Mouse (Mus musculus) forebrain, embryonic 11.5 days (tissue): Measurements from ENCODE around the gene Rab11fip3. TPM values are rescaled to one million over a fixed set of nuclear protein-coding genes. Genes with fewer than 3 reads are reported as not detected.

ENCODE experiments used
- ATAC-seq: fragments of 200-750 bp; cut with Nextera tagmentation; replicated peaks from 2 replicates; pipeline ENCODE4 v1.8.0; 2017; ENCODE audit warnings: moderate TSS enrichment; ENCODE audit not compliant: low FRiP score
- DNase-seq: peaks from one replicate; pipeline ENCODE4 v3.0.0-alpha.2; 2017; ENCODE audit warnings: low spot score
- H3K27ac ChIP-seq: fragments of 300-500 bp; sonication (generic); 2 replicates; pipeline ENCODE4 v1.5.1; 2014; ENCODE audit warnings: low read depth, low read length
- H3K27me3 ChIP-seq: fragments of 300-500 bp; sonication (generic); 2 replicates; pipeline ENCODE4 v1.6.1; 2014; ENCODE audit warnings: mild to moderate bottlenecking, low read length, mixed read lengths; ENCODE audit not compliant: control insufficient read depth, insufficient read depth
- H3K36me3 ChIP-seq: fragments of 300-500 bp; sonication (generic); 2 replicates; pipeline ENCODE4 v1.6.1; 2014; ENCODE audit warnings: mild to moderate bottlenecking, low read length, moderate library complexity, mixed read lengths; ENCODE audit not compliant: control insufficient read depth, insufficient read depth
- H3K4me1 ChIP-seq: fragments of 300-500 bp; sonication (generic); replicated peaks from 2 replicates; pipeline ENCODE4 v1.6.1; 2014; ENCODE audit warnings: low read length, mixed read lengths; ENCODE audit not compliant: control insufficient read depth, insufficient read depth
- H3K4me2 ChIP-seq: fragments of 300-500 bp; sonication (generic); 2 replicates; pipeline ENCODE4 v1.6.1; 2014; ENCODE audit warnings: low read depth, mild to moderate bottlenecking, low read length, moderate library complexity, mixed read lengths; ENCODE audit not compliant: severe bottlenecking
- H3K4me3 ChIP-seq: fragments of 300-500 bp; sonication (generic); 2 replicates; pipeline ENCODE4 v1.5.1; 2014; ENCODE audit warnings: low read depth, low read length
- H3K9ac ChIP-seq: fragments of 300-500 bp; sonication (generic); 2 replicates; pipeline ENCODE4 v1.6.1; 2014; ENCODE audit warnings: low read length
- H3K9me3 ChIP-seq: fragments of 300-500 bp; sonication (generic); 2 replicates; pipeline ENCODE4 v1.6.1; 2016; ENCODE audit warnings: low read length, mixed read lengths; ENCODE audit not compliant: control insufficient read depth
- WGBS: fragments of 180-500 bp; shearing (Covaris S2); extraction: QIAGEN DNeasy Blood & Tissue Kit; methylation state at CpG from one replicate; pipeline ENCODE4 v1.1.7; 2014; 5-methylcytosine and 5-hydroxymethylcytosine counted together
- polyA plus RNA-seq: library from polyadenylated mRNA; unstranded; fragments of >200 nt; fragmentation: Nextera tagmentation; extraction: Ambion mirVana; gene quantifications from 2 replicates; pipeline ENCODE4 v1.2.1, GENCODE M21; 2014

Gene Rab11fip3
- polyA plus RNA-seq, 1 experiment from 2014 or later: 35.1 TPM

DNA sequence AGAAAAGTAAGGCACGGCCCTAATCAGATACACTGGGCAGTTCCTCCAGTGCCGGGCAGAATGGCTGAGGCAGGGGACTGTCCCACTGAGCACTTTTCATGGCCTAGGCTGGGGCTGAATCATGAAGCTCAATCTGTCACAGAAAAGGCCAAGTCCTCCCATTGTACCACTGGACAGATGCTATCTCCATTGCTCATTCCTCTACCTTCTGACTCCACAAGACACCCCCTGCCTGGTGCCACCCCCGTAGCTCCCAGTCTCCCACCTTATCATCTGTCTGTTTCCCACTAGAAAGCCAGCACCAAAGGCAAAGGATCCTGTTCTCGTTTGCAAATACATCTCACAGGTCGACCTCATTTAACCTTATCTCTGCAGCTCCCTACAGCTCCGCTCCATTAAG, 37.3 kb downstream of the Rab11fip3 start:
- no peaks in the 10 kb centered on the region for H3K9me3 ChIP-seq
- ATAC-seq (no peak), DNase-seq (no peak)
- 87% methylated on average over 6 of the region's 6 CpGs for WGBS
- H3K9ac ChIP-seq: no peak overlapping the region
- H3K36me3 ChIP-seq: no peaks in the 10 kb centered on the region; the same call in 1 of the 2 replicates
- no peak overlapping the region for H3K27ac ChIP-seq
- H3K27me3 ChIP-seq: no peaks in the 10 kb centered on the region
- H3K4me3 ChIP-seq: no peak overlapping the region
- H3K4me1 ChIP-seq: no peaks in the 10 kb centered on the region
- no peak overlapping the region for H3K4me2 ChIP-seq

DNA sequence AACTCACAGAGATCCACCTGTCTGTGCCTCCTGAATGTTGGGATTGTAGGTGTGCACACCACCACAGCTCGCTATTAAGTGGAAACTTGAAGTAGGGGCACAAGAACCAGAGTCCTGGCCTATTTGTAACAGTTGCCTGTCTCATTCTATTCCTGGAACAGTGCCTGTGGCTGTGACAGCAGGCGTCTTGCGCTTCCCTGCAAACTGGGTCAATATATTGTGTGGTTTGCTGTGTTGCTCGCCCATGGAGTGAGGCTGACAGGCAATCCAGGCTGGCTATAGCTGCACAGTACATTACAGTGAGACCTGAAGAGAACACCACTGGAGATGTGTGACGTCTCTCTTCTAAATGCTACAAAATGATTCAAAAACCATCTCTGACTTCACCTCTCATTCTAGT, 37.8 kb downstream of the Rab11fip3 start:
- no peaks in the 10 kb centered on the region for H3K4me1 ChIP-seq
- H3K9me3 ChIP-seq: no peaks in the 10 kb centered on the region
- DNase-seq (no peak), ATAC-seq (no peak)
- no peak overlapping the region for H3K4me2 ChIP-seq
- H3K27me3 ChIP-seq: no peaks in the 10 kb centered on the region
- H3K4me3 ChIP-seq: no peak overlapping the region
- 97% methylated on average over 5 of the region's 5 CpGs for WGBS
- H3K9ac ChIP-seq: no peak overlapping the region
- no peaks in the 10 kb centered on the region; the same call in 1 of the 2 replicates for H3K36me3 ChIP-seq
- no peak overlapping the region for H3K27ac ChIP-seq

DNA sequence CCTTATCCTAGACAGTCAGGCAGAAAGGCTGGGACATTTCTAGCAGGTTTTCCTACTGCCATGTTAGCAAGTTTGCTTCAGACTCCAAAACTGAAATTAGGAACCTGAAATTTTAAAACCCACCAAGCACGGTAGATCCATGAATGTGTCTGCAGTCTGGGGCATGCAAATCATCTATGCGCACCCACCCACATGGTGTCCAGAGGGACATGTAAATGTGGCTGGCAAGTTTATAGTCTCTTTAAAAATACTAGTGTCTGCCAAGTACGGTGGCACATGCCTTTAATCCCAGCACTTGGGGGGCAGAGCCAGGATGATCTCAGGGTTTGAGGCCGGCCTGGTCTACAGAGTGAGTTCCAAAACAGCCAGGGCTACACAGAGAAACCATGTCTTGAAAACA, 41.1 kb downstream of the Rab11fip3 start:
- no peak overlapping the region for H3K4me3 ChIP-seq
- DNase-seq: no peak
- no peaks in the 10 kb centered on the region for H3K9me3 ChIP-seq
- H3K9ac ChIP-seq: no peak overlapping the region
- H3K27ac ChIP-seq: no peak overlapping the region
- no peak overlapping the region for H3K4me2 ChIP-seq
- no peak for ATAC-seq
- H3K4me1 ChIP-seq: no peaks in the 10 kb centered on the region
- no peaks in the 10 kb centered on the region for H3K27me3 ChIP-seq
- 94% methylated on average over 4 of the region's 4 CpGs for WGBS
- peaks cover 2% of the 10 kb centered on the region; the same call in 1 of the 2 replicates for H3K36me3 ChIP-seq

GRCm38 (mm10) chr17:26024674-26025073, 44.7 kb downstream of the Rab11fip3 start:
- WGBS: 96% methylated on average over 9 of the region's 9 CpGs
- no peak overlapping the region for H3K4me3 ChIP-seq
- H3K27me3 ChIP-seq: no peaks in the 10 kb centered on the region
- ATAC-seq (no peak), DNase-seq (no peak)
- H3K4me2 ChIP-seq: no peak overlapping the region
- H3K4me1 ChIP-seq: no peaks in the 10 kb centered on the region
- H3K9ac ChIP-seq: no peak overlapping the region
- no peak overlapping the region for H3K27ac ChIP-seq
- 0 out of 2 replicates have a peak, but pooled peaks cover 2% of the 10 kb centered on the region for H3K36me3 ChIP-seq
- H3K9me3 ChIP-seq: no peaks in the 10 kb centered on the region

DNA sequence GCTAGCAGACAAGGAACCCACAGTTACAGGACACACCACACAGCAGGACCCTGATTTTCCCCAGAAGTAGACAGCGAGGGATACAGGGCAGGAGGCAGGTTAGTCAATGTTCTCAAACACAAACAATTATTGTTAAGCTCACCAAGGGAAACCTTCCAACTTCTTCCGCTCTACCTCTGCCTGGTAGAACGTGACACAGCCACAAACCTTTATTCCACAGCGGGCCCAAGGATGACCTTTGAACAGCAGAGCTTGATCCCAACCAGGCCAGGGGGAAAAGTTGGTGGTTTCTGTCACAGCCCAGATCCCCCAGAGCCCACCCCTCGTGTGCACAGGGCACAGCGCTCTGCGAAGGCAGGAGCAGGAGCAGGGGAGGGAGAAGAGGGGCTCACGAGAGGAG, 45.4 kb downstream of the Rab11fip3 start:
- H3K27me3 ChIP-seq: no peaks in the 10 kb centered on the region
- no peak overlapping the region for H3K27ac ChIP-seq
- H3K4me2 ChIP-seq: no peak overlapping the region
- no peaks in the 10 kb centered on the region for H3K9me3 ChIP-seq
- DNase-seq (no peak), ATAC-seq (no peak)
- no peak overlapping the region for H3K9ac ChIP-seq
- H3K4me1 ChIP-seq: no peaks in the 10 kb centered on the region
- H3K4me3 ChIP-seq: no peak overlapping the region
- 0 out of 2 replicates have a peak, but pooled peaks cover 2% of the 10 kb centered on the region for H3K36me3 ChIP-seq
- WGBS: 94% methylated on average over 8 of the region's 8 CpGs

DNA sequence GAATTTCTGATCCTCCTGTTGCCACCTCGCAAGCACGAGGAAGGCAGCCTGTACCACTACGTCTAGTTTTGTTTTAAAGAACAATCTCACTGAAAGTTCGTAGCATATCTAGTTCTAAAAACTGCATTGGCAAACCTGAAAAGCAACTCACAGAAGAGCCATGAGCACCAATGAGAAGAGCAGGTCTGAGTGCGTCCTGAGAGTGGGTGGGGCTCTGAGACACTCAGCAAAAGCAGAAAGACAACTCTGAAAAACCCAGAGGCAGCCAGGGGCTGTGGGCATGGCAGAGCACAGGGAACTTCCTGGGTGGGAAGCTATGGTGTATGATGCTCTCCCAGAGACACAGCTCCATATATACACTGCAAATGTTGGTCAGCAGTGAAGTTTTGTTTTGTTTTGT, 46.2 kb downstream of the Rab11fip3 start:
- no peak overlapping the region for H3K9ac ChIP-seq
- H3K36me3 ChIP-seq: 0 out of 2 replicates have a peak, but pooled peaks cover 2% of the 10 kb centered on the region
- no peak overlapping the region for H3K4me2 ChIP-seq
- no peaks in the 10 kb centered on the region for H3K27me3 ChIP-seq
- no peak for ATAC-seq
- no peak overlapping the region for H3K27ac ChIP-seq
- H3K4me1 ChIP-seq: no peaks in the 10 kb centered on the region
- H3K9me3 ChIP-seq: no peaks in the 10 kb centered on the region
- DNase-seq: no peak
- no peak overlapping the region for H3K4me3 ChIP-seq
- WGBS: 93% methylated on average over 5 of the region's 5 CpGs

DNA sequence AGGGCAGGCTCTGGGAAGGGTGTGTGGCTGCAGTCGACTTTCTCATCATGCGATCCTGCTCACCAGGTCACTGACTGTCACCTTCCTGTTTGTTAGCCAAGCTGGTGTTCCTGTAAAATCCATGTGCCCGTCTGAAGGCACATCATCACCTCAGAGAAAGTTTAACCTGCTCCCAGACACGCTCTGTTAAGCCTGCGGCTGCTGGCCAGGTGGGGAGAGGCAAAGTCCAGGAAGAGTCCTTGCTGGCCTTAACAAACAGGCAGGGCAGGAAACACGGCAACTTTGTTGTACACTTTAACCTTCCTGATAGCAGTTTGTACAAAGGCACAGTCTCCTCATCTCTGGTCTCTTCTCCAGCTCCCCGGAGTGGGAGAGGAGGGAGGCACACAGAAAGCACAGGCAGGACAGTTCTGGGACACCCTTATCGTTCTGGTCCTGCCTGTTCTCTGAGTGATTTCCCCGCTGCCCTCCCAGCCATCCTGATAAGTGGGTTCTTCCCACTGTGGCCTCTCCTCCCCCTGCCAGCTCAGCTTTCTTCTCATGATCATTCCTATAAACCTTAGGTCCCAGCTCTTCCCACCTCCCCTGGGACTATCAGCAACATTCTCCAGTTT, 47.5 kb downstream of the Rab11fip3 start:
- H3K27me3 ChIP-seq: no peaks in the 10 kb centered on the region
- 88% methylated on average over 9 of the region's 9 CpGs for WGBS
- no peaks in the 10 kb centered on the region for H3K9me3 ChIP-seq
- no peaks in the 10 kb centered on the region for H3K4me1 ChIP-seq
- H3K4me2 ChIP-seq: no peak overlapping the region
- no peak overlapping the region for H3K9ac ChIP-seq
- H3K4me3 ChIP-seq: no peak overlapping the region
- DNase-seq (no peak), ATAC-seq (no peak)
- H3K36me3 ChIP-seq: 0 out of 2 replicates have a peak, but pooled peaks cover 2% of the 10 kb centered on the region
- H3K27ac ChIP-seq: no peak overlapping the region

DNA sequence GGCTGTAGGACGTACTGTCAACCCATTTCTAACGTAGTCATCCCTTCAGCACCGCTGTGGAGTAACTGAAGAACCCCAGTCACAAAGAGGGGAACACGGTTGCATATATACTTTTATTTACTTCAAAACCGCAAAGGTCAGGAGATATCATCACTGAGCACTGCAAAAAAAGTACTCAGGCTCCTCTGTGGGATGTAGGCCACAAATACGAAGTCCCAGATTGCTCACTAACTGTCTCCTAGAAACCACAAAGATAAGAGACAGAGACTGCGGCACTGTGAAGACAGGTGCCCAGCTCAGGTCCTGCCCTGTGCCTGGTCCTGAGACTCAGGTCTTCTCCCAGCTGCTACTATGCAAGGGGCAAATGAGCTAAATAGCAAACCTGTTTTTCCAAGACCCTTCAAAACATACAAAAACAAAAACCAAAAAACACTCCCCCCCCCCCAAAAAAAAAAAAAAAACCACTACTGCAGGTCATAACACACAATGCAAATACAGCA, 48.5 kb downstream of the Rab11fip3 start:
- 91% methylated on average over 7 of the region's 7 CpGs for WGBS
- H3K36me3 ChIP-seq: 0 out of 2 replicates have a peak, but pooled peaks cover 2% of the 10 kb centered on the region
- no peak overlapping the region for H3K4me2 ChIP-seq

GRCm38 (mm10) chr17:26018388-26018787, 51.0 kb downstream of the Rab11fip3 start:
- H3K36me3 ChIP-seq: no peaks in the 10 kb centered on the region
- 83% methylated on average over 3 of the region's 3 CpGs for WGBS
- DNase-seq: no peak

More for the DNA sequence above, 48.5 kb downstream of the Rab11fip3 start:
- ATAC-seq: no peak
- H3K9ac ChIP-seq: no peak overlapping the region
- no peak overlapping the region for H3K27ac ChIP-seq
- no peaks in the 10 kb centered on the region for H3K9me3 ChIP-seq
- H3K4me3 ChIP-seq: no peak overlapping the region
- no peaks in the 10 kb centered on the region for H3K4me1 ChIP-seq
- no peaks in the 10 kb centered on the region for H3K27me3 ChIP-seq
- DNase-seq: no peak

More at GRCm38 (mm10) chr17:26018388-26018787, 51.0 kb downstream of the Rab11fip3 start:
- Histone ChIP-seq H3K4me3 (no peak overlapping the region), H3K4me1 (no peaks in the 10 kb centered on the region), H3K9me3 (no peaks in the 10 kb centered on the region), H3K27me3 (no peaks in the 10 kb centered on the region), H3K4me2 (no peak overlapping the region), H3K9ac (no peak overlapping the region), H3K27ac (no peak overlapping the region)
- no peak for ATAC-seq
